Mouse (Mus musculus): Measurements from ENCODE around the gene Cdc45. TPM values are rescaled to one million over a fixed set of nuclear protein-coding genes. Genes with fewer than 3 reads are reported as not detected.

Gene Cdc45
- polyA plus RNA-seq, 1 experiment: 52.1 TPM

DNA sequence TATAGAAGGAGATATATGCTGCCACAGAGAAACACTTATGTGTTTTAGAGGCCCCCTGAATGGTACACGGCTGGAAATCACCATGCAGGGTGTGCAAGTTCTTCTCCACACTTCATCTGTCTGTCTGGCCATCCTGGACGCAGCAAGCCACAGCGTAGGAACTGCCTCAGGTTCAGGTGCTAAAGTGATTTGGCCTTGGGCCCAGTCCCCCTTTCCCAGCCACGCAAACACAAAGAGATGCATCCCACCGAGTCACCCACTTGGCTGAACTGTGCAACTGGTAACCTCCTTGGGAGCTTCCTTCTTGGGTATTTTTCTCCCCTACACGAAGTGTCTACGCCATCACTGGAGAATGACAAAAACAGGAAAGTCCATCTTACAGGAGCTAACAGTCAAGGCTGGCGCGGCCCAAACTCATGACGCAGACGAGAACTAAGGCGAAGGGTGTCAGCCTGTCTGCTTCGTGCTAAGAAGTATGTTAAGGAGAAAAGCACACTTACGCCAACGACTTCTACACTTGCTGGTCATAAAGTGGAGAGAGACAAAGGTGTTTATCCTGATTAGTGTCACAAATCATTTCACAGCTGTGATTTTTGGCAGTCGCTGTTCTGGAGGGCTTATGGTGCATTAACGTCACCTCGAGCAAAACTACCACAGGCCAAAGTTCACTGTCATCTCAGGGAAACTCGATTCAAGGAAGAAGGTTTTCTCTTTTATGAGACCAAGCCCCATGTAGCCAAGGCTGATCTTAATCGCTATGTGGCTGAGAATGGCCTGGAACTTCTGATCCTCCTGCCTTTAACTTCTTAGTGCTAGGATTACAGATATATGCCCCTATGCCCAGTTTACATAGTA, 65.3 kb downstream of the Cdc45 start:
- no peak overlapping the region for H3K4me3 ChIP-seq (ENCODE audit: insufficient read depth, poor library complexity, severe bottlenecking)
- H3K27me3 ChIP-seq (ENCODE audit: control insufficient read depth, insufficient read depth, insufficient read length): no peaks in the 10 kb centered on the region
- no peaks in the 10 kb centered on the region for H3K79me3 ChIP-seq (ENCODE audit: low read depth)
- no peaks in the 10 kb centered on the region for H3K36me3 ChIP-seq (ENCODE audit: control insufficient read depth, insufficient read depth)
- TF ChIP-seq USF1 (IDR thresholded peaks at IDR 0.05; ENCODE audit: low read depth): no peak
- H3ac ChIP-seq (ENCODE audit: control insufficient read depth, insufficient read length, low read depth): no peak overlapping the region
- H3K79me2 ChIP-seq (ENCODE audit: control insufficient read depth, insufficient read depth): no peaks in the 10 kb centered on the region

DNA sequence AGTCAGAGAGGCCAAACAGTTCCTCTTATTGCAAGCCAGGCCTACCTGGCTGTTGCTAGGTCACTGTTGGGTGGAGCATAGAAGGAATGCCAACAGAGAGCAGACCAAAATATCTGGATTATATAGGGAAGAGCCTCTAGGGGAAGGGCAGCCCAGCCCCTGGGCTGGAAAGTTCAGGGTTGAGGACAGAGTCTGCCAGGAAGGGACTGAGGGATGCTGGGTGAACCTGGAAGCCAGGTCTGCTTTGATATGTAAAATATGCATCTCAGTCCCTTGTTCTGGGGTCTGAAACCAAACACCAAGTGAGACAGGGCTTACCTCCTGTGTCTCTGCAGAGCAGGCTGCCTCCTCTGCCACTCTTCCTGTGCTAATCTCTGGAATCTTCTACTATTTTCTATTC, 73.5 kb downstream of the Cdc45 start:
- Histone ChIP-seq H3K36me3 (ENCODE audit: control insufficient read depth, insufficient read depth) (no peaks in the 10 kb centered on the region), H3K79me3 (ENCODE audit: low read depth) (no peaks in the 10 kb centered on the region), H3K27me3 (ENCODE audit: control insufficient read depth, insufficient read depth, insufficient read length) (no peaks in the 10 kb centered on the region), H3K4me3 (ENCODE audit: insufficient read depth, poor library complexity, severe bottlenecking) (no peak overlapping the region), H3ac (ENCODE audit: control insufficient read depth, insufficient read length, low read depth) (no peak overlapping the region), H3K79me2 (ENCODE audit: control insufficient read depth, insufficient read depth) (no peaks in the 10 kb centered on the region)
- TF ChIP-seq CTCF (IDR thresholded peaks at IDR 0.05; ENCODE audit: control insufficient read depth, insufficient read depth, insufficient read length) (no peak), MAX (IDR thresholded peaks at IDR 0.05) (no peak), USF1 (IDR thresholded peaks at IDR 0.05; ENCODE audit: low read depth) (no peak), MYOD1 (IDR thresholded peaks at IDR 0.05; ENCODE audit: control insufficient read depth, insufficient read length, low read depth) (no peak), FOSL1 (IDR thresholded peaks at IDR 0.05; ENCODE audit: insufficient read depth, low read length, poor library complexity, severe bottlenecking) (no peak), CEBPB (IDR thresholded peaks at IDR 0.05; ENCODE audit: low read depth) (no peak), MYOG (IDR thresholded peaks at IDR 0.05; ENCODE audit: control insufficient read depth, extremely low read depth, insufficient read length) (no peak)

DNA sequence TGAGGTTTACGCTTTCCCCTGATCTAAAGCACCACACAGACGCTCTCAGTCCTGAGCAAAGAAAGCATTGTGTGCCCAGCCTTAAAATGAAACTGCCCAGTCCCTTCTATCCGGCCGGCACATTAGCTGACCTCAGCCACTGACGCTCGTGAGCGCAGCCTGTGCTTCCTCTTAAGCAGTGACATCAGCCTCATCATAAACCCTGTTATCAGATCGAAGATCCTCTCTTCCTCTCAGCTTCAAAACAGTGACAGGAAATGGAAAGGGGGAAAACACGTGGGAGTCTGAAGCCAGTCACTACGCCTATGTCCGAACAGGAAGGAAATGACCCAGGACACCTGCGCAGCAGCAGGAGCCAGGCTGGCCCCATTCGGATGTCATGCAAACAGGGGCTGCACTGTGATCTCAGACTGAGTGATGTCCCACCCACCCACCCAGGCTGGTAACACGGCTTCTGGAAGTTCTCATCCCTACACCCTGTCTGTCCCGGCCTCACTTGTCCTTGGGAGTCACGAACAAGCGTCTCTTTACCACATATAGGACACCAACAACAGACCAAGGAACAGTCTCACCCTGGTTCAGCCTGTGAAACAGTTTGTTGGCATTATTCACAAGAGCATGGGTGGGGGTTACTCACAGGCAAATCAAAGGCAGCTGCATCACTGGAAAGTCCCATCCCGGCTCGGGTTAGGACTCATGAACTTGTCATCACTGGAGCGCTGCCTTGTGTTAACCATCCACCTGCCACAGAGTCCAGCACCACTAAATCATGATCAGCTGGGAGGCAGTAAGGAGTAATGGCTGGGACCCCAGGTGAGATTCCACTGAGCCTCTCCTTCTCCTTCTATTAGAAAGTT, 78.5 kb downstream of the Cdc45 start:
- Histone ChIP-seq H3K36me3 (ENCODE audit: control insufficient read depth, insufficient read depth) (no peaks in the 10 kb centered on the region), H3K79me2 (ENCODE audit: control insufficient read depth, insufficient read depth) (no peaks in the 10 kb centered on the region), H3K79me3 (ENCODE audit: low read depth) (no peaks in the 10 kb centered on the region), H3K4me3 (ENCODE audit: insufficient read depth, poor library complexity, severe bottlenecking) (no peak overlapping the region), H3ac (ENCODE audit: control insufficient read depth, insufficient read length, low read depth) (peak overlapping the region; percentile 24), H3K27me3 (ENCODE audit: control insufficient read depth, insufficient read depth, insufficient read length) (no peaks in the 10 kb centered on the region)
- TF ChIP-seq MAX (IDR thresholded peaks at IDR 0.05) (peak; percentile 41), MYOD1 (IDR thresholded peaks at IDR 0.05; ENCODE audit: control insufficient read depth, insufficient read length, low read depth) (peak; percentile 84), CEBPB (IDR thresholded peaks at IDR 0.05; ENCODE audit: low read depth) (no peak)

DNA sequence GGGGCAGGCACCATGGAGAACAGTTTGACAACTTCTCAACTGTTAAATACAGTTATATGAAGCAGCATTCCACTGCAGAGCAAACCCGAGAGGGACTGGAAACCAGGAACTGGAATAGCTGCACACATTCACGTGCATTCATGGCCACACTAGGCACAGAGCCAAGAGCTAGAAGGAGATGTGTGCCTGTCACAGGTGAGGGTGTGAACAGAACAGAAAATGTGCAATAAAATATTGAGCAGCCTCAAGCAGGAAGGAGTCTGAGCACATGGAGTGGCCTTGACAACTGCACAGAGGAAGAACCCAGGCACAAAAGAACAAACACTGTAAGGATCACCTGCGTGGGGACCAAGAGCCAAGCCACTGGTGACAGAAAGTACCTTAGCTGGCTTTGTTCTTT, 81.1 kb downstream of the Cdc45 start:
- H3K27me3 ChIP-seq (ENCODE audit: control insufficient read depth, insufficient read depth, insufficient read length): no peaks in the 10 kb centered on the region
- no peaks in the 10 kb centered on the region for H3K79me2 ChIP-seq (ENCODE audit: control insufficient read depth, insufficient read depth)
- H3K36me3 ChIP-seq (ENCODE audit: control insufficient read depth, insufficient read depth): no peaks in the 10 kb centered on the region
- H3K79me3 ChIP-seq (ENCODE audit: low read depth): no peaks in the 10 kb centered on the region
- H3ac ChIP-seq (ENCODE audit: control insufficient read depth, insufficient read length, low read depth): no peak overlapping the region
- TF ChIP-seq USF1 (IDR thresholded peaks at IDR 0.05; ENCODE audit: low read depth) (no peak), MYOD1 (IDR thresholded peaks at IDR 0.05; ENCODE audit: control insufficient read depth, insufficient read length, low read depth) (no peak), CTCF (IDR thresholded peaks at IDR 0.05; ENCODE audit: control insufficient read depth, insufficient read depth, insufficient read length) (no peak), MYOG (IDR thresholded peaks at IDR 0.05; ENCODE audit: control insufficient read depth, extremely low read depth, insufficient read length) (no peak), MAX (IDR thresholded peaks at IDR 0.05) (no peak), FOSL1 (IDR thresholded peaks at IDR 0.05; ENCODE audit: insufficient read depth, low read length, poor library complexity, severe bottlenecking) (no peak), CEBPB (IDR thresholded peaks at IDR 0.05; ENCODE audit: low read depth) (no peak)
- H3K4me3 ChIP-seq (ENCODE audit: insufficient read depth, poor library complexity, severe bottlenecking): no peak overlapping the region

Other genes with a start within 250 kb of the Cdc45 start
- 12.1 TPM for gene Tbx1, start 221.3 kb downstream of the Cdc45 start, polyA plus RNA-seq (2012; fragmentation: generic; extraction: Trizol)
- gene Gp1bb, start 189.6 kb downstream of the Cdc45 start, polyA plus RNA-seq (2012; fragmentation: generic; extraction: Trizol): 6.4 TPM
- 5.3 TPM for gene Gm49601, start 185.6 kb downstream of the Cdc45 start, polyA plus RNA-seq (2012; fragmentation: generic; extraction: Trizol)
- gene Sept5, start 182.0 kb downstream of the Cdc45 start, polyA plus RNA-seq (2012; fragmentation: generic; extraction: Trizol): 74.2 TPM
- 0.02 TPM for gene Cldn5, start 35.1 kb downstream of the Cdc45 start, polyA plus RNA-seq (2012; fragmentation: generic; extraction: Trizol)
- gene Ufd1, start 208 bp downstream of the Cdc45 start, polyA plus RNA-seq (2012; fragmentation: generic; extraction: Trizol): 35.5 TPM
- gene 2510002D24Rik, start 24.6 kb upstream of the Cdc45 start, polyA plus RNA-seq (2012; fragmentation: generic; extraction: Trizol): 1.5 TPM
- gene Gm28539, start 24.6 kb upstream of the Cdc45 start, polyA plus RNA-seq (2012; fragmentation: generic; extraction: Trizol): not detected
- gene Mrpl40, start 64.9 kb upstream of the Cdc45 start, polyA plus RNA-seq (2012; fragmentation: generic; extraction: Trizol): 62.7 TPM
- 43.8 TPM for gene Hira, start 65.0 kb upstream of the Cdc45 start, polyA plus RNA-seq (2012; fragmentation: generic; extraction: Trizol)

All from C2C12 (cell line).